Mouse (Mus musculus): ENCODE measurements at regions not wholly inside any gene's neighbourhood (a gene's known extent, or its start where the extent isn't known, plus 50 kb on each side); places are given as distances from the start of the nearest gene placed in this dataset.
"Not testable (repeated sequence)": the region's sequence is repeated elsewhere in the genome, so short reads cannot be mapped to it uniquely, and the experiment has no call there.

GRCm38 (mm10) chr15:32781609-32782008, 537.0 kb downstream of the Sema5a start:
- not testable (repeated sequence) for H3K9ac ChIP-seq (ENCODE audit: low read depth, poor library complexity, severe bottlenecking); H3K27me3 ChIP-seq (ENCODE audit: control insufficient read depth, insufficient read depth, low read length, poor library complexity, severe bottlenecking); H3K4me1 ChIP-seq (ENCODE audit: control insufficient read depth, insufficient read depth, low read length); H3K36me3 ChIP-seq (ENCODE audit: control insufficient read depth, insufficient read depth, low read length, poor library complexity, severe bottlenecking); H3K9me3 ChIP-seq (replicated peaks; ENCODE audit: control insufficient read depth, insufficient read depth, low read length, poor library complexity, severe bottlenecking); H3K4me3 ChIP-seq (ENCODE audit: low read depth, low read length); H3K27ac ChIP-seq (ENCODE audit: insufficient read depth, low read length)

- Histone ChIP-seq H3K4me3 (ENCODE audit: low read depth, low read length) (no peak overlapping the region), H3K27me3 (ENCODE audit: control insufficient read depth, insufficient read depth, low read length, poor library complexity, severe bottlenecking) (no peaks in the 10 kb centered on the region), H3K36me3 (ENCODE audit: control insufficient read depth, insufficient read depth, low read length, poor library complexity, severe bottlenecking) (no peaks in the 10 kb centered on the region), H3K9me3 (replicated peaks; ENCODE audit: control insufficient read depth, insufficient read depth, low read length, poor library complexity, severe bottlenecking) (peaks cover 15% of the 10 kb centered on the region), H3K27ac (ENCODE audit: insufficient read depth, low read length) (no peak overlapping the region), H3K9ac (ENCODE audit: low read depth, poor library complexity, severe bottlenecking) (no peak overlapping the region), H3K4me1 (ENCODE audit: control insufficient read depth, insufficient read depth, low read length) (no peaks in the 10 kb centered on the region)
- TF ChIP-seq EP300 (IDR thresholded peaks at IDR 0.05; ENCODE audit: insufficient read depth, low read depth, low read length) (no peak), POLR2A (IDR thresholded peaks at IDR 0.05; ENCODE audit: insufficient read depth, low read length) (no peak), CTCF (IDR thresholded peaks at IDR 0.05; ENCODE audit: low read depth, low read length) (no peak)
These were observed 554.6 kb downstream of the Sema5a start for GRCm38 (mm10) chr15:32799222-32799621.

DNA sequence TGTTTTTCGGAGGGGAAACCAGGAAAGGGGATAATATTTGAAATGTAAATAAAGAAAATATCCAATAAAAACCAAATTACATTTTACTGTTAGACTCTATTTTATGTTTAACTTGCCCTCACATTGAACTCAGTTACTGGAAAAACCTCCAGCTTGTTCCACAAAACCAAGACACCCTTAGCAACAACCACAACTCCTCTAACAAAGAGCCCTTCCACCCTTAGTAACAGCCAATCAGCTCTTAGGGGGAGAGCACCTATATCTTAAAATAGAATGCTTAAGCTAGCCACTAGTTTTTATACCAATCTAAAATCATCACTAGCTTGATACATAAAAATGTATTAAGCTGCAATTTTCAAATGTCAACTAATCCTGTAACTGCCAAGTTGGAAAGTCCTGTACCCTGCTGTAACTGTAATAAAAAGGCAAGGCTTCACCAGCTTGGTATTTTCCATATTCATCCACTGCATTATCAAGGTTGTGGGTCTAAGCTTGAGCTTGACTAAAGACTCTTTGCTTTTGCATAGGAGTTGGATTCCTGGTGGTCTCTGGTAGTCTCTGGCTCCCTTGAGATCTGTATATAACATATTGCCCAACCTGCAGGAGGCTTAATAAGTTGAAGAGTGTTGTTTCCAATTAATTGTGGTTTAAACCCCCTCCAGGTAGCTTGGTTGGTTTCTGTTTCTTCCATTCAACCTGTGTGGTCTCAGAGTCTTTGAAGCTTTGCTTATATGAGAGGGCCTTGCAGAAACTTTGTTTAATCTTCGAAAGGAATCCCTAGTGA, 566.4 kb downstream of the Sema5a start:
- TF ChIP-seq POLR2A (IDR thresholded peaks at IDR 0.05; ENCODE audit: insufficient read depth, low read length) (no peak), EP300 (IDR thresholded peaks at IDR 0.05; ENCODE audit: insufficient read depth, low read depth, low read length) (no peak), CTCF (IDR thresholded peaks at IDR 0.05; ENCODE audit: low read depth, low read length) (no peak)
- Histone ChIP-seq H3K27me3 (ENCODE audit: control insufficient read depth, insufficient read depth, low read length, poor library complexity, severe bottlenecking) (no peaks in the 10 kb centered on the region), H3K36me3 (ENCODE audit: control insufficient read depth, insufficient read depth, low read length, poor library complexity, severe bottlenecking) (no peaks in the 10 kb centered on the region), H3K9ac (ENCODE audit: low read depth, poor library complexity, severe bottlenecking) (no peak overlapping the region), H3K4me3 (ENCODE audit: low read depth, low read length) (no peak overlapping the region), H3K4me1 (ENCODE audit: control insufficient read depth, insufficient read depth, low read length) (no peaks in the 10 kb centered on the region), H3K9me3 (replicated peaks; ENCODE audit: control insufficient read depth, insufficient read depth, low read length, poor library complexity, severe bottlenecking) (no peaks in the 10 kb centered on the region; the same call in 1 of the 2 replicates), H3K27ac (ENCODE audit: insufficient read depth, low read length) (no peak overlapping the region)

DNA sequence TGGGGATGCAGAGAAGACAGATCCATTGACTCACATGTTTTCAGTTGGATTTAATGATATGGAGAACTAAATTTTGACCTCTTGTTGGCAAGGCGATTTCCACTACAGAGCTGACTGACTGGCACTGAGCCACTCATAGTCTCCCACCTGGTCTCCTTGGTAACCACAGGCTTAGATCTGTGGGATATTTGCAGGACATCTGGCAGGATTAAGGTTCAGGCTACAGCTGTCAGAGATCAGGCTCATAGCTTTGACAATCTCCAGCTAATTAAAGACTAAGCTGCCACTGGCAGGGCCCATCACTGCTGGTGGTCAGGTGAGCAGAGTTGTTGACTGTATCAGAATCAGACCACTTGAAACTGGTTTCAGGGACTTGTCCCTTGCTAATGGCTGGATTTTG, 595.4 kb downstream of the Sema5a start:
- TF ChIP-seq CTCF (IDR thresholded peaks at IDR 0.05; ENCODE audit: low read depth, low read length): no peak
- TF ChIP-seq POLR2A (IDR thresholded peaks at IDR 0.05; ENCODE audit: insufficient read depth, low read length): no peak
- no peak for TF ChIP-seq EP300 (IDR thresholded peaks at IDR 0.05; ENCODE audit: insufficient read depth, low read depth, low read length)
- no peak overlapping the region for H3K9ac ChIP-seq (ENCODE audit: low read depth, poor library complexity, severe bottlenecking)
- H3K9me3 ChIP-seq (replicated peaks; ENCODE audit: control insufficient read depth, insufficient read depth, low read length, poor library complexity, severe bottlenecking): no peaks in the 10 kb centered on the region
- no peak overlapping the region for H3K27ac ChIP-seq (ENCODE audit: insufficient read depth, low read length)
- H3K4me3 ChIP-seq (ENCODE audit: low read depth, low read length): no peak overlapping the region
- no peaks in the 10 kb centered on the region for H3K4me1 ChIP-seq (ENCODE audit: control insufficient read depth, insufficient read depth, low read length)
- no peaks in the 10 kb centered on the region for H3K36me3 ChIP-seq (ENCODE audit: control insufficient read depth, insufficient read depth, low read length, poor library complexity, severe bottlenecking)
- no peaks in the 10 kb centered on the region for H3K27me3 ChIP-seq (ENCODE audit: control insufficient read depth, insufficient read depth, low read length, poor library complexity, severe bottlenecking)
